Mouse (Mus musculus) heart, embryonic 11.5 days (tissue): ENCODE measurements around the gene Erbb4. TPM values are rescaled to one million over a fixed set of nuclear protein-coding genes. Genes with fewer than 3 reads are reported as not detected.

Source experiments
- ATAC-seq: fragments of 200-750 bp; cut with Nextera tagmentation; replicated peaks from 2 replicates; pipeline ENCODE4 v1.8.0; 2017; ENCODE audit warnings: moderate library complexity; ENCODE audit not compliant: insufficient number of reproducible peaks, low FRiP score, low TSS enrichment
- H3K27ac ChIP-seq: fragments of 300-500 bp; sonication (generic); 2 replicates; pipeline ENCODE4 v1.5.1; 2014; ENCODE audit warnings: mild to moderate bottlenecking, low read depth, low read length
- H3K27me3 ChIP-seq: fragments of 300-500 bp; sonication (generic); 2 replicates; pipeline ENCODE4 v1.6.1; 2014; ENCODE audit warnings: mild to moderate bottlenecking, low read length, mixed read lengths; ENCODE audit not compliant: control insufficient read depth, insufficient read depth
- H3K36me3 ChIP-seq: fragments of 300-500 bp; sonication (generic); 2 replicates; pipeline ENCODE4 v1.6.1; 2014; ENCODE audit warnings: mild to moderate bottlenecking, low read length, moderate library complexity, mixed read lengths; ENCODE audit not compliant: control insufficient read depth, insufficient read depth
- H3K4me1 ChIP-seq: fragments of 300-500 bp; sonication (generic); 2 replicates; pipeline ENCODE4 v1.6.1; 2014; ENCODE audit warnings: low read length; ENCODE audit not compliant: control insufficient read depth, insufficient read depth
- H3K4me2 ChIP-seq: fragments of 300-500 bp; sonication (generic); 2 replicates; pipeline ENCODE4 v1.6.1; 2014; ENCODE audit warnings: mild to moderate bottlenecking, moderate library complexity
- H3K4me3 ChIP-seq: fragments of 300-500 bp; sonication (generic); 2 replicates; pipeline ENCODE4 v1.5.1; 2014; ENCODE audit warnings: low read depth, low read length
- H3K9ac ChIP-seq: fragments of 300-500 bp; sonication (generic); 2 replicates; pipeline ENCODE4 v1.6.1; 2014; ENCODE audit warnings: mild to moderate bottlenecking, low read depth, low read length, moderate library complexity
- H3K9me3 ChIP-seq: fragments of 300-500 bp; sonication (generic); replicated peaks from 2 replicates; pipeline ENCODE4 v1.6.1; 2016; ENCODE audit warnings: low read length; ENCODE audit not compliant: control insufficient read depth
- WGBS: fragments of 180-500 bp; shearing (Covaris S2); extraction: QIAGEN DNeasy Blood & Tissue Kit; methylation state at CpG from one replicate; pipeline ENCODE4 v1.1.7; 2014; ENCODE audit not compliant: insufficient replicate concordance; 5-methylcytosine and 5-hydroxymethylcytosine counted together
- polyA plus RNA-seq: library from polyadenylated mRNA; unstranded; fragments of >200 nt; fragmentation: Nextera tagmentation; extraction: Ambion mirVana; gene quantifications from 2 replicates; pipeline ENCODE4 v1.2.1, GENCODE M21; 2014

The Erbb4 gene
- polyA plus RNA-seq, 1 experiment from 2014 or later, result 14.8 TPM

- Histone ChIP-seq H3K4me2 (no peak overlapping the region), H3K27me3 (no peaks in the 10 kb centered on the region), H3K9me3 (no peaks in the 10 kb centered on the region), H3K4me3 (no peak overlapping the region), H3K27ac (no peak overlapping the region), H3K36me3 (no peaks in the 10 kb centered on the region), H3K4me1 (no peaks in the 10 kb centered on the region), H3K9ac (no peak overlapping the region)
- no peak for ATAC-seq
- 75% methylated on average over 5 of the region's 5 CpGs for WGBS
Observed at GRCm38 (mm10) chr1:68424336-68424983, 683.4 kb downstream of the Erbb4 start.

GRCm38 (mm10) chr1:68401204-68401603 lies 706.7 kb downstream of the Erbb4 start:
- H3K27me3 ChIP-seq, result no peaks in the 10 kb centered on the region
- H3K36me3 ChIP-seq, result no peaks in the 10 kb centered on the region
- no peak for ATAC-seq
- H3K4me2 ChIP-seq, result no peak overlapping the region
- H3K4me3 ChIP-seq, result no peak overlapping the region
- no peaks in the 10 kb centered on the region for H3K4me1 ChIP-seq
- no peak overlapping the region for H3K9ac ChIP-seq
- no peaks in the 10 kb centered on the region for H3K9me3 ChIP-seq
- no peak overlapping the region for H3K27ac ChIP-seq
- WGBS, result 69% methylated on average over 4 of the region's 4 CpGs

DNA sequence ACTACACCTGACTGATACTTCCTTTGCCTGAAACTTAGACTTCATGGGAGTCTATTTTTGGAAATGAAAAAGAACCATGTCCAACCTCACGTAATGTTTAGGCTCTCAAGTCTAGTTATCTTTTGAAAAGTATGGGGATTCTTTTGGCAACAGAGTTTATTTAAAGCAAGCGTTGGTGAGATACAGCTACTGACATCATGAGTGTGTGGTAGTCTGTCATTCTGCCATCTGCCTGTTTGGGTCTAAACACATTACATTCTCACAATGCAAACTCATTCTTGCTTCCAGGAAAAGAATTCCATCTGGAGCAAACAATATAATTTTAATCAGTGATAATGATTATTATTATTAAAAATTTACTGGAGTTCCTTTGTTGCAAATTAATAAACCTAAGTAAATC lies 736.3 kb downstream of the Erbb4 start:
- no peak for ATAC-seq
- no peak overlapping the region for H3K27ac ChIP-seq
- no peak overlapping the region for H3K4me2 ChIP-seq
- H3K36me3 ChIP-seq, result no peaks in the 10 kb centered on the region
- H3K9ac ChIP-seq, result no peak overlapping the region
- no peaks in the 10 kb centered on the region for H3K4me1 ChIP-seq
- whole genome bisulfite sequencing, result 34% methylated on average over 2 of the region's 2 CpGs
- H3K4me3 ChIP-seq, result no peak overlapping the region
- H3K27me3 ChIP-seq, result no peaks in the 10 kb centered on the region
- H3K9me3 ChIP-seq, result no peaks in the 10 kb centered on the region

DNA sequence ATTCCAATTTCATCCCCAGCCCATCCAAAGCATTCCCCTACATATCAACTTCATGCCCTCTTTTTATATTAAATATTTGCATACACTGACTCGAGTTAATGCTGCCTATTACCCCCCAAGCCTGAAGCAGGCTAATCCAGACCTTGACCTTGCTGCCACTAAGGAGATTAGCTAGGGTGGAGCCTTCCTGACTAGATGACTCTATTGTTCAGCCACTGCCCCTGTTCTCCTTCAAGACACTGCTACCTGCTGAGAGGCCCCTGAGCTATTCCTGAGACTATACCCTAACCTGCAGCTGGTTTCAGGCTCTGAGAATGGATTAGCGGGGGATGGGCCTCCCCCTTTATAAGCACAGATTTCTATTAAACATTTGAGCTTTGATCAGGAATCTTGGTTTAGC lies 774.1 kb downstream of the Erbb4 start:
- Histone ChIP-seq H3K4me1 (no peaks in the 10 kb centered on the region), H3K4me2 (no peak overlapping the region), H3K27me3 (no peaks in the 10 kb centered on the region), H3K9me3 (no peaks in the 10 kb centered on the region), H3K36me3 (no peaks in the 10 kb centered on the region), H3K27ac (no peak overlapping the region), H3K4me3 (no peak overlapping the region), H3K9ac (no peak overlapping the region)
- ATAC-seq, result no peak
- WGBS, result 61% methylated on average over 2 of the region's 2 CpGs

GRCm38 (mm10) chr1:68305813-68306212 lies 802.0 kb downstream of the Erbb4 start:
- Histone ChIP-seq H3K27ac (no peak overlapping the region), H3K4me3 (no peak overlapping the region), H3K36me3 (no peaks in the 10 kb centered on the region), H3K4me2 (no peak overlapping the region), H3K27me3 (no peaks in the 10 kb centered on the region), H3K4me1 (no peaks in the 10 kb centered on the region), H3K9ac (no peak overlapping the region), H3K9me3 (no peaks in the 10 kb centered on the region)
- 80% methylated on average over 4 of the region's 4 CpGs for WGBS
- no peak for ATAC-seq

DNA sequence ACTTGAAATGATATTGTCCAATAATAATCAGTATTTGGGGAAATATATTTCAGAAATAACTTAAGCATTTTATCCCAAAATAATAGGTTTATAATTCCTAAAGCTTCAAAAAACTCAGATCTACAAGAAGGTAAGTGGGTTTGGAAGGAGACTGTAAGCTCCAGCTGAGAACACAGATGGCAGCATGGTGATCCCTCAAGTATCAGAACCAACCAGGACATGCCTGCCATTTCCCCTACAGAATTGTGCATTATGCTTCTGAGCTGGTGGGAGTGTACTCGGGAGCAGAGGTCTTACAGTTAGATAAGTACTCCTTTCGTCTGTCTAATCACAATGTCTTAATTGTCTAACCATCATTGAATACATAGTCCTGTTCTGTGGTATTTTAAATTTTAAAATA lies 823.4 kb downstream of the Erbb4 start:
- Histone ChIP-seq H3K36me3 (no peaks in the 10 kb centered on the region), H3K4me2 (no peak overlapping the region), H3K27ac (no peak overlapping the region), H3K27me3 (no peaks in the 10 kb centered on the region), H3K4me3 (no peak overlapping the region), H3K9me3 (no peaks in the 10 kb centered on the region), H3K4me1 (no peaks in the 10 kb centered on the region), H3K9ac (no peak overlapping the region)
- ATAC-seq, result no peak
- WGBS, result 62% methylated on average over 2 of the region's 2 CpGs

DNA sequence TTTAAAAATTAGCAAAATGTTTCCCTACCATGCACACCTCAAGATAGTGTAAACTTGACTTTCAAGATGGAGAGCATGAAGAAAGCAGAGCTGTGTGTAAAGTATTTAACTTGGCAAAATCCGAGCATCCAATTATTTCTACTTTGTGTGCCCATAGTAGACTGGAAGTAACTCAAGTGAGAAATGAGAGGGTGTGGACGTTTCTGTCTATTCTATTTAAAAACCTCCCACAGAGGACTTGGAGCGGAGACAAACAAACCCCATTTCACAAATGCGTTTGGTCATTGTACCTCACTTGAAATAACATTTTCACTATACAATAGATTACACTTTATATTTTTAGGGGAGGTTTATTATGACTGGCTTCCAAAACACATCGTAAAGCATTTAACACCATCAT lies 832.0 kb downstream of the Erbb4 start:
- no peaks in the 10 kb centered on the region for H3K9me3 ChIP-seq
- no peak for ATAC-seq
- H3K27ac ChIP-seq, result no peak overlapping the region
- 78% methylated on average over 5 of the region's 5 CpGs for WGBS
- H3K4me1 ChIP-seq, result no peaks in the 10 kb centered on the region
- H3K36me3 ChIP-seq, result no peaks in the 10 kb centered on the region
- H3K4me2 ChIP-seq, result no peak overlapping the region
- no peak overlapping the region for H3K4me3 ChIP-seq
- H3K27me3 ChIP-seq, result no peaks in the 10 kb centered on the region
- no peak overlapping the region for H3K9ac ChIP-seq

GRCm38 (mm10) chr1:68178580-68178979 lies 929.3 kb downstream of the Erbb4 start:
- WGBS, result 37% methylated on average over 3 of the region's 3 CpGs

DNA sequence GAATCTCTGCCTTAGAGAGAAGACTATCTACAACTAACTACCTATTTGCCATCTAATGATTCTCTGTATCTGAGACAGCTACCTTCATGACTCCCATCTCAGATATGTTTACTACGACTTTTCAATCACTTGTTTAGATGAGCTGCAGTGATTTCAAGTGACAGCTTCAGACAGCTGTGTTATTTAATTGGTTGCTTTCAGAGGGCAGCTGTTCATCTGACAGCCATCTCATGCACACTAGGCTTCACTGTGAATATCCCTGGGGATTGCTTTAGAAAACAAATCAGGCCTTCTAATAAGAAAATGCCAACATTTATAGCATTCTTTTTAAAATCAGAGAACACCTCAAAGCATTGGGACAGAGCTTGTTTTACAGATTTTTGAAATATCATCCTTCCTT lies 952.6 kb downstream of the Erbb4 start:
- WGBS, result 52% methylated on average over 1 of the region's 1 CpGs
- no peak overlapping the region for H3K4me3 ChIP-seq
- H3K36me3 ChIP-seq, result no peaks in the 10 kb centered on the region
- H3K4me1 ChIP-seq, result no peaks in the 10 kb centered on the region
- no peak overlapping the region for H3K27ac ChIP-seq
- no peak overlapping the region for H3K4me2 ChIP-seq
- H3K27me3 ChIP-seq, result no peaks in the 10 kb centered on the region
- ATAC-seq, result no peak
- H3K9ac ChIP-seq, result no peak overlapping the region
- H3K9me3 ChIP-seq, result no peaks in the 10 kb centered on the region

More at GRCm38 (mm10) chr1:68178580-68178979, 929.3 kb downstream of the Erbb4 start:
- no peak overlapping the region for H3K4me3 ChIP-seq
- no peaks in the 10 kb centered on the region for H3K27me3 ChIP-seq
- no peak overlapping the region for H3K27ac ChIP-seq
- ATAC-seq, result no peak
- H3K4me2 ChIP-seq, result no peak overlapping the region
- no peaks in the 10 kb centered on the region for H3K4me1 ChIP-seq
- H3K36me3 ChIP-seq, result no peaks in the 10 kb centered on the region
- no peaks in the 10 kb centered on the region for H3K9me3 ChIP-seq
- H3K9ac ChIP-seq, result no peak overlapping the region
